Mouse (Mus musculus) midbrain, embryonic 16.5 days (tissue): ENCODE results near the gene Triobp. TPM values are rescaled to one million over a fixed set of nuclear protein-coding genes. Genes with fewer than 3 reads are reported as not detected.
A peak's percentile ranks its signal among the peaks of the same experiment; 100 is the strongest.

Source experiments
- ATAC-seq: fragments of 200-750 bp; cut with Nextera tagmentation; 2 replicates; pipeline ENCODE4 v1.8.0; 2017; ENCODE audit warnings: moderate TSS enrichment
- H3K27ac ChIP-seq: fragments of 300-500 bp; sonication (generic); 2 replicates; pipeline ENCODE4 v1.5.1; 2014; ENCODE audit warnings: mild to moderate bottlenecking, low read length, mixed read lengths
- H3K27me3 ChIP-seq: fragments of 300-500 bp; sonication (generic); 2 replicates; pipeline ENCODE4 v1.6.1; 2014; ENCODE audit warnings: low read depth, low read length, mixed read lengths; ENCODE audit not compliant: control insufficient read depth, insufficient read depth
- H3K36me3 ChIP-seq: fragments of 300-500 bp; sonication (generic); 2 replicates; pipeline ENCODE4 v1.6.1; 2014; ENCODE audit warnings: mild to moderate bottlenecking, low read length, moderate library complexity, mixed read lengths; ENCODE audit not compliant: control insufficient read depth, insufficient read depth
- H3K4me1 ChIP-seq: fragments of 300-500 bp; sonication (generic); 2 replicates; pipeline ENCODE4 v1.6.1; 2014; ENCODE audit warnings: mild to moderate bottlenecking, low read length, mixed read lengths; ENCODE audit not compliant: control insufficient read depth, insufficient read depth
- H3K4me2 ChIP-seq: fragments of 300-500 bp; sonication (generic); 2 replicates; pipeline ENCODE4 v1.6.1; 2014; ENCODE audit warnings: mild to moderate bottlenecking, low read length, mixed read lengths
- H3K4me3 ChIP-seq: fragments of 300-500 bp; sonication (generic); 2 replicates; pipeline ENCODE4 v1.5.1; 2014; ENCODE audit warnings: low read depth, mild to moderate bottlenecking, low read length, moderate library complexity, mixed read lengths
- H3K9ac ChIP-seq: fragments of 300-500 bp; sonication (generic); 2 replicates; pipeline ENCODE4 v1.6.1; 2014; ENCODE audit warnings: low read depth, low read length, mixed read lengths
- H3K9me3 ChIP-seq: fragments of 300-500 bp; sonication (generic); replicated peaks from 2 replicates; pipeline ENCODE4 v1.6.1; 2014; ENCODE audit warnings: mild to moderate bottlenecking, low read length, mixed read lengths; ENCODE audit not compliant: control insufficient read depth, poor library complexity, severe bottlenecking
- WGBS: fragments of 180-500 bp; shearing (Covaris S2); extraction: QIAGEN DNeasy Blood & Tissue Kit; methylation state at CpG from one replicate; pipeline ENCODE4 v1.1.7; 2014; 5-methylcytosine and 5-hydroxymethylcytosine counted together
- microRNA-seq: library from miRNA; unstranded; fragments of <30 nt; microRNA quantifications from one replicate; pipeline ENCODE4, GENCODE M21; 2017
- polyA plus RNA-seq: library from polyadenylated mRNA; unstranded; fragments of >200 nt; fragmentation: Nextera tagmentation; extraction: Ambion mirVana; gene quantifications from 2 replicates; pipeline ENCODE4 v1.2.1, GENCODE M21; 2015

Gene Triobp
- polyA plus RNA-seq, 1 experiment from 2014 or later: 40.9 TPM

DNA sequence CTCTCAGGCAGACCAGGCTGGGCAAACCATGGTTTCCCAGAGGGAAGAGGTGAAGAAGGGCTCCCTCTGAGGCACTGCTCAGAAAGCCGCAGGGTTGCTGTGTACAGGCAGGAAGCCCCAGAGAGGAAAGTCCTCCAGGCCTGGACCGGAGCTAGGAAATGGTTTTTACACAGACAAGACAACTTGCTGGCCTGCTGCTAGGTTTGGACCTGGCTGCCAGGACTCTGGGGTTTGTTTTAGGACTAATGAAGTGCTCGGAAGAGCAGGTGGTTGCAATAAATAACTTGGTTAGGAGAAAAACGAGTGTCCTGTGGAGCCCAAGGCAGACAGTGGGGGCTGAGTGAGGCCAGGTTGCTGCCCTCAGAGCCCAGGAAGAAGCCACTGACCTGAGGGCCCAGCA is 100.7 kb downstream of the Triobp start:
- WGBS: 74% methylated on average over 4 of the region's 4 CpGs
- ATAC-seq: no peak
- Histone ChIP-seq H3K4me1 (0 out of 2 replicates have a peak, but pooled peaks cover under 1% of the 10 kb centered on the region), H3K36me3 (0 out of 2 replicates have a peak, but pooled peaks cover 2% of the 10 kb centered on the region), H3K27me3 (peaks cover 7% of the 10 kb centered on the region), H3K9me3 (no peaks in the 10 kb centered on the region), H3K4me2 (no peak overlapping the region), H3K9ac (no peak overlapping the region), H3K4me3 (no peak overlapping the region), H3K27ac (no peak overlapping the region)

GRCm38 (mm10) chr15:79050160-79050845 is 102.8 kb downstream of the Triobp start:
- no peaks in the 10 kb centered on the region for H3K9me3 ChIP-seq
- no peak overlapping the region for H3K9ac ChIP-seq
- no peak overlapping the region for H3K27ac ChIP-seq
- ATAC-seq: 0 out of 2 replicates have a peak, but pooled peaks have one; percentile 54
- no peaks in the 10 kb centered on the region for H3K4me1 ChIP-seq
- no peak overlapping the region for H3K4me2 ChIP-seq
- 55% methylated on average over 9 of the region's 9 CpGs for WGBS
- no peak overlapping the region for H3K4me3 ChIP-seq
- H3K27me3 ChIP-seq: 0 out of 2 replicates have a peak, but pooled peaks cover 2% of the 10 kb centered on the region
- peaks cover 20% of the 10 kb centered on the region for H3K36me3 ChIP-seq

- no peak for ATAC-seq
- Histone ChIP-seq H3K4me1 (no peaks in the 10 kb centered on the region), H3K9me3 (no peaks in the 10 kb centered on the region), H3K9ac (no peak overlapping the region), H3K4me3 (no peak overlapping the region), H3K27ac (no peak overlapping the region), H3K4me2 (no peak overlapping the region), H3K27me3 (0 out of 2 replicates have a peak, but pooled peaks cover 2% of the 10 kb centered on the region), H3K36me3 (peaks cover 27% of the 10 kb centered on the region)
- 86% methylated on average over 2 of the region's 2 CpGs for WGBS
Observed at GRCm38 (mm10) chr15:79050964-79051363, 103.4 kb downstream of the Triobp start.

DNA sequence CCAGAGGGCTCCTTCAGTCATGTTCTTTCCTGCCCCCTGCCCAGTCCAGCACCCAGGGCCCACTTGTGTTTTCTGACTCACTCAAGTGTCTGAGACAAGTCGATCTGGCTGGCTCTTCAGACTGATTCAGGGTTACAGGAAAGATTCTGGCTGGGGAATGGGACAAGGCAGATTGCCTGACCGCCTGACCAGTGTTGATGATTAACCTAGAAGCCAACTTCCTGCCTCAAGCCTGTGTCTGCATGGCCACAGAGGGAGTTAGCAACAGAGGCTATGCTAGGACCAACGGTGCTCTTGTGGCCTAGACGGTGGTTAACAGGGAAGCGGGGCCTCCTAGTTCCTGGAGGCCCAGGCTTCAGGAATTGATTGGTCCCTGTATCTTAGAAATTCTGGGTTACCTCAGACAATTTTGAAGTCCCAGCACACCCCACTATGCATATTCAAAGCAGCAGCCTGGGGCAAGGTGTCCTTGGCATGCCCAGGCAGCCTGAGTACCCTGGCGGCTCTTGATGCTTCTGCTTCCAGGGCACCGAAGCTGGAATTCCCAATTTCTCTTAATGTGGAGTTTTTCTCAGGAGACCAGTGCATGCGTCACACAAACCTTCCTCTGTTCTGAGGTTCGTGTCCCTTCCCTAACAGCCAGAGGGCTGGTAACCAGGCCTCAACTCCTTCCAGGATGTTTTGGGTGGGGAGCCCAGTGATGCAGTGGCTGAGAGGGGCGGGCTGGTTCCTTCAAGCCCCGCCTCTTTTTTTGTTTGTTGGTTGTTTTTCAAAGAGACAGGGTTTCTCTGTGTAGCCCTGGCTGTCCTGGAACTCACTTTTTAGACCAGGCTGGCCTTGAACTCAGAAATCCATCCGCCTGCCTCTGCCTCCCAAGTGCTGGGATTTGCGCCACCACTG is 104.2 kb downstream of the Triobp start:
- ATAC-seq: no peak
- Histone ChIP-seq H3K27ac (no peak overlapping the region), H3K9ac (no peak overlapping the region), H3K4me2 (no peak overlapping the region), H3K36me3 (peaks cover 31% of the 10 kb centered on the region), H3K4me1 (no peaks in the 10 kb centered on the region), H3K9me3 (no peaks in the 10 kb centered on the region), H3K27me3 (0 out of 2 replicates have a peak, but pooled peaks cover 2% of the 10 kb centered on the region), H3K4me3 (no peak overlapping the region)
- 80% methylated on average over 13 of the region's 13 CpGs for WGBS

DNA sequence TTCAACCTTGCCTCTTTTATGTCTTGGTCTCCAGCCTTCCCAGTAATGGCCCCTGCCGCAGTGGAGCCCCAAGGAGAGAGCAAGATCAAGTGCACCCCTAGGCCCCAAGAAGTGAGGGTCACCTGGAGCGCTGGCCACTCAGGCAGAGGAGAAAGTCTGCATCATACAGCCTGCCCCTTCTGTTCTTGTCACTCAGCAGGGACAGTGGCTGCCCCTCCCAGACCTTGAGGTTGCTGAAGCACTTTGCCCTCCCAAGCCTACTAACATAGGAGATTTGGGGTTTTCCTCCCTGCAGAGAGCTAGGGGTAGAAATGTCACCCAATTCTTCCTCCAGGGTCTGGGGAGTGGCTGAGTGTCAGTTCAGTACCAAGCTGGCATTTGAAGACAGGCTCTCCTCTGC is 104.8 kb downstream of the Triobp start:
- Histone ChIP-seq H3K9ac (no peak overlapping the region), H3K36me3 (peaks cover 34% of the 10 kb centered on the region), H3K9me3 (no peaks in the 10 kb centered on the region)

More for the DNA sequence above, 104.8 kb downstream of the Triobp start:
- Histone ChIP-seq H3K4me1 (no peaks in the 10 kb centered on the region), H3K4me3 (no peak overlapping the region), H3K4me2 (no peak overlapping the region), H3K27me3 (no peaks in the 10 kb centered on the region), H3K27ac (no peak overlapping the region)
- 86% methylated on average over 2 of the region's 2 CpGs for WGBS
- no peak for ATAC-seq

Small RNAs within 50 kb of the gene (microRNA-seq; reads per million reads assigned to microRNA genes)
- 2.6 reads per million, percentile 12 among the genes with 10 or more reads in this experiment for gene Mir6956

Other genes with a start within 250 kb of the Triobp start
- 9.6 and 12.6 TPM in 2 replicates for gene Elfn2, start 229.0 kb upstream of the Triobp start, polyA plus RNA-seq
- gene Mfng, start 174.2 kb upstream of the Triobp start, polyA plus RNA-seq: 13.5 and 19.7 TPM in 2 replicates
- gene Card10, start 144.7 kb upstream of the Triobp start, polyA plus RNA-seq: 1.8 and 2.2 TPM in 2 replicates
- gene Cdc42ep1, start 105.1 kb upstream of the Triobp start, polyA plus RNA-seq: 11.4 and 13.6 TPM in 2 replicates
- not detected in 2 replicates for gene Lgals2, start 92.2 kb upstream of the Triobp start, polyA plus RNA-seq
- gene Gga1, start 70.5 kb upstream of the Triobp start, polyA plus RNA-seq: 46.0 and 46.5 TPM in 2 replicates
- gene Gm49510, start 48.1 kb upstream of the Triobp start, polyA plus RNA-seq: not detected in 2 replicates
- 2.2 and 2.7 TPM in 2 replicates for gene Sh3bp1, start 48.0 kb upstream of the Triobp start, polyA plus RNA-seq
- 107 and 126 TPM in 2 replicates for gene Pdxp, start 33.8 kb upstream of the Triobp start, polyA plus RNA-seq
- gene Lgals1, start 21.0 kb upstream of the Triobp start, polyA plus RNA-seq: 51.7 and 53.2 TPM in 2 replicates
- gene Nol12, start 12.8 kb upstream of the Triobp start, polyA plus RNA-seq: 66.3 and 67.6 TPM in 2 replicates
- gene H1f0, start 80.7 kb downstream of the Triobp start, polyA plus RNA-seq: 167 and 180 TPM in 2 replicates
- not detected in 2 replicates for gene Galr3, start 94.2 kb downstream of the Triobp start, polyA plus RNA-seq
- gene Ankrd54, start 115.2 kb downstream of the Triobp start, polyA plus RNA-seq: 54.4 and 57.8 TPM in 2 replicates
- gene Eif3l, start 127.5 kb downstream of the Triobp start, polyA plus RNA-seq: 165 TPM in 2 replicates
- gene Micall1, start 161.2 kb downstream of the Triobp start, polyA plus RNA-seq: 12.0 and 12.7 TPM in 2 replicates
- gene Polr2f, start 193.3 kb downstream of the Triobp start, polyA plus RNA-seq: 266 and 286 TPM in 2 replicates
- gene 1700088E04Rik, start 193.5 kb downstream of the Triobp start, polyA plus RNA-seq: 18.8 and 19.1 TPM in 2 replicates
- 3.0 and 3.8 TPM in 2 replicates for gene Sox10, start 217.5 kb downstream of the Triobp start, polyA plus RNA-seq